Mouse (Mus musculus): ENCODE measurements around the gene Kctd4. TPM values are rescaled to one million over a fixed set of nuclear protein-coding genes. Genes with fewer than 3 reads are reported as not detected.

Kctd4 gene
- total and polyA plus RNA-seq, 3 experiments, result 0.06 TPM; not detected in 2

DNA sequence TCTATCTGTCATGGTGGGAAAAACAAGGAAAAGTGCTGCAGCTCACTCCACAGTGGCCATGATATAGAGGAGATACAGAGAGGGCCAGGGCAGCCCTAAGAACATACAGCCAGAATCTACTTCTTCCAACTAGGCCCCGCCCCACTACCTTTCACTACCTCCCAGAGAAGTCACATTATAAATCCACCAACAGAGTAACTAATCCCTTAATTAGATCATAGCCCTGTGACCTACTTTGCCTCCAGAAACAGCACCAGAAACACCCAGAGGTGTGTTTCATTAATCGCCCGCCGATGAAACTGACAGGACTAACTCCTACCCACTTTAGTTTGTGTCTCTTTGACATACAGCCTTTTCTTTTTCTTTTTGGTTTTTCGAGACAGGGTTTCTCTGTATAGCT lies 54.4 kb downstream of the Kctd4 start:
- DNase-seq (ENCODE audit: extremely low read depth), result no peak
- Histone ChIP-seq H3K36me3 (replicated peaks in 1 of 2; ENCODE audit: control insufficient read depth in 1 of 2, insufficient read depth in 1 of 2, low read length in 1 of 2) (peaks cover 0 to 30% of the 10 kb centered on the region in 2 experiments), H3K9ac (ENCODE audit: insufficient read depth, low read depth) (peak overlapping the region; percentile 68), H3K79me2 (replicated peaks; ENCODE audit: control insufficient read depth, extremely low read depth, insufficient read depth, poor library complexity, severe bottlenecking) (peaks cover 40% of the 10 kb centered on the region), H3K27me3 (replicated peaks) (no peaks in the 10 kb centered on the region), H3K4me2 (ENCODE audit: insufficient read depth, low read depth, poor library complexity, severe bottlenecking) (peak overlapping the region; percentile 97), H3K27ac (ENCODE audit: insufficient read depth, low read depth) (no peak overlapping the region), H3K4me3 (replicated peaks in 1 of 3; ENCODE audit: low read depth in 2 of 3, low read length in 2 of 3, poor library complexity in 1 of 3) (peak overlapping the region in 2 of 3 experiments; percentile 30 to 91), H3K4me1 (ENCODE audit: control insufficient read depth in 1 of 2, insufficient read depth in 2 of 2) (peaks cover 2 to 38% of the 10 kb centered on the region in 2 experiments; a peak in 3 of 4 replicates), H3K9me3 (replicated peaks; ENCODE audit: low read length) (no peaks in the 10 kb centered on the region)
- in situ Hi-C loops (cut with MboI; ENCODE audit: low pct_ligation_motif_present, low pct_unique_long_range_greater_than_20kb, low sequenced_read_pairs), result no loop called here
- dilution Hi-C loops (cut with MboI; ENCODE audit: extremely low pct_ligation_motif_present, extremely low pct_unique_long_range_greater_than_20kb, low sequenced_read_pairs), result no loop called here
- TF ChIP-seq BHLHE40 (IDR thresholded peaks at IDR 0.05; ENCODE audit: low read depth, low read length) (no peak), ZNF384 (IDR thresholded peaks at IDR 0.05; ENCODE audit: low read depth, low read length) (no peak), E2F4 (IDR thresholded peaks at IDR 0.05; ENCODE audit: insufficient replicate concordance, low read depth, low read length) (no peak), EP300 (IDR thresholded peaks at IDR 0.05; ENCODE audit: low read length) (no peak), SIN3A (IDR thresholded peaks at IDR 0.05; ENCODE audit: low read length) (no peak)

- DNase-seq (ENCODE audit: extremely low read depth), result peak; percentile 93
- H3K27me3 ChIP-seq (replicated peaks), result no peaks in the 10 kb centered on the region
- H3K79me2 ChIP-seq (replicated peaks; ENCODE audit: control insufficient read depth, extremely low read depth, insufficient read depth, poor library complexity, severe bottlenecking), result peaks cover 35% of the 10 kb centered on the region
- dilution Hi-C loops (cut with MboI; ENCODE audit: extremely low pct_ligation_motif_present, extremely low pct_unique_long_range_greater_than_20kb, low sequenced_read_pairs), result no loop called here
- H3K4me1 ChIP-seq (ENCODE audit: control insufficient read depth in 1 of 2, insufficient read depth in 2 of 2), result peaks cover 2 to 35% of the 10 kb centered on the region in 2 experiments; a peak in 3 of 4 replicates
- peak within 1 kb of the TSS; percentile 99 for H3K4me2 ChIP-seq (ENCODE audit: insufficient read depth, low read depth, poor library complexity, severe bottlenecking)
- H3K9me3 ChIP-seq (replicated peaks; ENCODE audit: low read length), result no peaks in the 10 kb centered on the region
- H3K36me3 ChIP-seq (replicated peaks in 1 of 2; ENCODE audit: control insufficient read depth in 1 of 2, insufficient read depth in 1 of 2, low read length in 1 of 2), result peaks cover 0 to 20% of the 10 kb centered on the region in 2 experiments
- H3K4me3 ChIP-seq (replicated peaks in 1 of 3; ENCODE audit: low read depth in 2 of 3, low read length in 2 of 3, poor library complexity in 1 of 3), result peak within 1 kb of the TSS; percentile 90 to 91 (median 91)
- peak within 1 kb of the TSS; percentile 68 for H3K9ac ChIP-seq (ENCODE audit: insufficient read depth, low read depth)
- 0 out of 2 replicates have a peak within 1 kb of the TSS, but pooled peaks have one; percentile 37 for H3K27ac ChIP-seq (ENCODE audit: insufficient read depth, low read depth)
- in situ Hi-C loops (cut with MboI; ENCODE audit: low pct_ligation_motif_present, low pct_unique_long_range_greater_than_20kb, low sequenced_read_pairs), result loop anchor here (10.0 kb wide), 1 partner anchor 54 kb away; no protein-coding TSS in a partner anchor
- peak; percentile 99 for TF ChIP-seq MXI1 (IDR thresholded peaks at IDR 0.05; ENCODE audit: low read depth, low read length)
- no peak for TF ChIP-seq RCOR1 (conservative IDR thresholded peaks at IDR 0.05; ENCODE audit: low read depth, low read length)
- no peak for TF ChIP-seq ZKSCAN1 (IDR thresholded peaks at IDR 0.05; ENCODE audit: borderline replicate concordance, low read depth, low read length)
- TF ChIP-seq CTCF (conservative IDR thresholded peaks at IDR 0.05 in 1 of 2, IDR thresholded peaks at IDR 0.05 in 1 of 2; ENCODE audit: low read depth in 2 of 2, low read length in 2 of 2), result no peak
- no peak for TF ChIP-seq ZNF384 (IDR thresholded peaks at IDR 0.05; ENCODE audit: low read depth, low read length)
- TF ChIP-seq ZC3H11A (IDR thresholded peaks at IDR 0.05; ENCODE audit: low read depth, low read length), result no peak
- TF ChIP-seq MAFK (IDR thresholded peaks at IDR 0.05; ENCODE audit: insufficient replicate concordance, low read length), result no peak
- TF ChIP-seq GABPA (IDR thresholded peaks at IDR 0.05; ENCODE audit: insufficient replicate concordance, low read depth, low read length), result no peak; the same call in 1 of the 2 replicates
- peak; percentile 99 for TF ChIP-seq SIN3A (IDR thresholded peaks at IDR 0.05; ENCODE audit: low read length)
- no peak for TF ChIP-seq JUND (conservative IDR thresholded peaks at IDR 0.05; ENCODE audit: low read depth, low read length)
- no peak for TF ChIP-seq CHD1 (IDR thresholded peaks at IDR 0.05; ENCODE audit: low read depth, low read length)
- no peak for TF ChIP-seq RAD21 (IDR thresholded peaks at IDR 0.05; ENCODE audit: low read depth, low read length)
- TF ChIP-seq PAX5 (IDR thresholded peaks at IDR 0.05; ENCODE audit: low read length), result no peak
- peak; percentile 99 for TF ChIP-seq ELF1 (IDR thresholded peaks at IDR 0.05; ENCODE audit: low read depth, low read length)
- peak; percentile 83; the same call in 1 of the 2 replicates for TF ChIP-seq POLR2A (IDR thresholded peaks at IDR 0.05; ENCODE audit: low read depth, low read length)
- TF ChIP-seq MAZ (IDR thresholded peaks at IDR 0.05; ENCODE audit: low read depth, low read length), result no peak
- no peak for TF ChIP-seq USF1 (IDR thresholded peaks at IDR 0.05; ENCODE audit: low read depth, low read length)
- TF ChIP-seq E2F4 (IDR thresholded peaks at IDR 0.05; ENCODE audit: insufficient replicate concordance, low read depth, low read length), result no peak
- TF ChIP-seq MEF2A (IDR thresholded peaks at IDR 0.05; ENCODE audit: borderline replicate concordance, low read depth, low read length), result peak; percentile 83
- peak; percentile 52; the same call in 1 of the 2 replicates for TF ChIP-seq ZMIZ1 (IDR thresholded peaks at IDR 0.05; ENCODE audit: low read depth, low read length)
- TF ChIP-seq JUN (IDR thresholded peaks at IDR 0.05; ENCODE audit: insufficient read depth, low read depth, low read length), result no peak
- TF ChIP-seq EP300 (IDR thresholded peaks at IDR 0.05; ENCODE audit: low read length), result no peak
- peak; percentile 48; the same call in 1 of the 2 replicates for TF ChIP-seq POLR2AphosphoS2 (IDR thresholded peaks at IDR 0.05; ENCODE audit: low read depth, low read length)
- no peak for TF ChIP-seq USF2 (conservative IDR thresholded peaks at IDR 0.05; ENCODE audit: low read depth, low read length)
- peak; percentile 94 for TF ChIP-seq NRF1 (IDR thresholded peaks at IDR 0.05; ENCODE audit: low read depth, low read length)
- peak; percentile 94 for TF ChIP-seq HCFC1 (IDR thresholded peaks at IDR 0.05; ENCODE audit: low read depth, low read length)
- TF ChIP-seq TCF12 (IDR thresholded peaks at IDR 0.05; ENCODE audit: low read depth, low read length), result peak; percentile 82; the same call in 1 of the 2 replicates
- peak; percentile 53; the same call in 1 of the 2 replicates for TF ChIP-seq BHLHE40 (IDR thresholded peaks at IDR 0.05; ENCODE audit: low read depth, low read length)
- TF ChIP-seq CHD2 (IDR thresholded peaks at IDR 0.05; ENCODE audit: low read length), result no peak
Measured at GRCm38 (mm10) chr14:76010102-76011061, 55.6 kb downstream of the Kctd4 start, which contains the start of gene Gtf2f2. Gene Gtf2f2, minus strand, starts transcription at chr14:76010865.
